Mouse (Mus musculus): ENCODE measurements around the gene Nfatc2ip.
A peak's percentile ranks its signal among the peaks of the same experiment; 100 is the strongest.

- no peak for TF ChIP-seq POLR2A (IDR thresholded peaks at IDR 0.05; ENCODE audit: control insufficient read depth, low read depth, low read length)
- TF ChIP-seq CTCF (IDR thresholded peaks at IDR 0.05; ENCODE audit: control insufficient read depth, insufficient read depth, insufficient replicate concordance, low read depth, low read length): peak; percentile 7; the same call in 1 of the 2 replicates
Measured at GRCm38 (mm10) chr7:126335556-126335955, 61.0 kb downstream of the Nfatc2ip start.

Measured in testis, adult 2 months (tissue).